Mouse (Mus musculus) intestine, embryonic 14.5 days (tissue): ENCODE results near the gene Herc1. TPM values are rescaled to one million over a fixed set of nuclear protein-coding genes. Genes with fewer than 3 reads are reported as not detected.
A peak's percentile ranks its signal among the peaks of the same experiment; 100 is the strongest.

Experiments
- ATAC-seq: fragments of 200-750 bp; cut with Nextera tagmentation; replicated peaks from 2 replicates; pipeline ENCODE4 v1.8.0; 2017; ENCODE audit warnings: low read depth, moderate number of reproducible peaks, moderate TSS enrichment, moderate library complexity; ENCODE audit not compliant: low FRiP score, low TSS enrichment
- DNase-seq: peaks from one replicate; pipeline ENCODE4 v3.0.0-alpha.2; 2018; ENCODE audit warnings: low spot score
- H3K27ac ChIP-seq: fragments of 300-500 bp; sonication (generic); 2 replicates; pipeline ENCODE4 v1.5.1; 2014; ENCODE audit warnings: low read depth, mild to moderate bottlenecking, control low read depth
- H3K27me3 ChIP-seq: fragments of 300-500 bp; sonication (generic); replicated peaks from 2 replicates; pipeline ENCODE4 v1.6.1; 2014; ENCODE audit warnings: low read length, control low read depth; ENCODE audit not compliant: control insufficient read depth, insufficient read depth
- H3K36me3 ChIP-seq: fragments of 300-500 bp; sonication (generic); 2 replicates; pipeline ENCODE4 v1.6.1; 2014; ENCODE audit warnings: low read length, control low read depth; ENCODE audit not compliant: control insufficient read depth, insufficient read depth
- H3K4me1 ChIP-seq: fragments of 300-500 bp; sonication (generic); replicated peaks from 2 replicates; pipeline ENCODE4 v1.6.1; 2014; ENCODE audit warnings: low read length, control low read depth, mixed read lengths; ENCODE audit not compliant: control insufficient read depth, insufficient read depth
- H3K4me2 ChIP-seq: fragments of 300-500 bp; sonication (generic); 2 replicates; pipeline ENCODE4 v1.6.1; 2014; ENCODE audit warnings: low read length
- H3K4me3 ChIP-seq: fragments of 300-500 bp; sonication (generic); 2 replicates; pipeline ENCODE4 v1.5.1; 2014; ENCODE audit warnings: low read depth, low read length, control low read depth, mixed read lengths
- H3K9ac ChIP-seq: fragments of 300-500 bp; sonication (generic); 2 replicates; pipeline ENCODE4 v1.6.1; 2014; ENCODE audit warnings: mild to moderate bottlenecking, low read length
- H3K9me3 ChIP-seq: fragments of 300-500 bp; sonication (generic); 2 replicates; pipeline ENCODE4 v1.6.1; 2016; ENCODE audit warnings: low read length, control low read depth; ENCODE audit not compliant: control insufficient read depth
- WGBS: fragments of 180-500 bp; shearing (Covaris S2); extraction: QIAGEN DNeasy Blood & Tissue Kit; methylation state at CpG from one replicate; pipeline ENCODE4 v1.1.7; 2014; 5-methylcytosine and 5-hydroxymethylcytosine counted together
- polyA plus RNA-seq: library from polyadenylated mRNA; unstranded; fragments of >200 nt; fragmentation: Nextera tagmentation; extraction: Ambion mirVana; gene quantifications from 2 replicates; pipeline ENCODE4 v1.2.1, GENCODE M21; 2014

Herc1 gene
- polyA plus RNA-seq, 1 experiment from 2014 or later, result 25.1 TPM

DNA sequence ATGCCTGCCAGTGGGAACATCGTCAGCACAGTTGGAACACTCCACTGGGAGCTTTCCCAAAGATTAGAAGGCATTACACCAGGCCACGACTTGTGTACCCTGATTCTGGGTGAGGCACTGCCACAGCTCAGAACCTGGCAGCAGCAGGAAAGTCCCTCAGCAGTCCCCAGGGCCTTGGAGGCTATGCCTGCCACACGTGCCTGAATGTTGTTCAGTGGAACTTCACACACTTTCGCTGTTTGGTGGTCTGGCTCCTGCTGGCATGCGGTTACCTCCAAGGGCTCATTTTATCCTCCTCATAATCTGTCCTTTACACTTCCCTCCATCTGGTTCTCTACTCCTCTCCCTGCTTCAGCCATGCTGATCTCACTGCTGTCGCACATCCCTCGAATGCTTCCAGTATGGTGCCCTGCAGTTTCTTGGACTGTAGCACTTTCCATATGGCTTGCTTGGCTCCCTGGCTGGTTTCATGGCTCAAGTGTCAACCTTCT is 160.1 kb downstream of the Herc1 start:
- H3K9me3 ChIP-seq, result no peaks in the 10 kb centered on the region
- 82% methylated on average over 7 of the region's 7 CpGs for WGBS
- peaks cover 45% of the 10 kb centered on the region for H3K36me3 ChIP-seq
- DNase-seq (no peak), ATAC-seq (no peak)
- no peak overlapping the region for H3K9ac ChIP-seq
- peak overlapping the region; percentile 98; the same call in 1 of the 2 replicates for H3K27ac ChIP-seq
- peaks cover 25% of the 10 kb centered on the region for H3K4me1 ChIP-seq
- no peak overlapping the region; the same call in 1 of the 2 replicates for H3K4me2 ChIP-seq
- H3K27me3 ChIP-seq, result no peaks in the 10 kb centered on the region
- H3K4me3 ChIP-seq, result no peak overlapping the region

DNA sequence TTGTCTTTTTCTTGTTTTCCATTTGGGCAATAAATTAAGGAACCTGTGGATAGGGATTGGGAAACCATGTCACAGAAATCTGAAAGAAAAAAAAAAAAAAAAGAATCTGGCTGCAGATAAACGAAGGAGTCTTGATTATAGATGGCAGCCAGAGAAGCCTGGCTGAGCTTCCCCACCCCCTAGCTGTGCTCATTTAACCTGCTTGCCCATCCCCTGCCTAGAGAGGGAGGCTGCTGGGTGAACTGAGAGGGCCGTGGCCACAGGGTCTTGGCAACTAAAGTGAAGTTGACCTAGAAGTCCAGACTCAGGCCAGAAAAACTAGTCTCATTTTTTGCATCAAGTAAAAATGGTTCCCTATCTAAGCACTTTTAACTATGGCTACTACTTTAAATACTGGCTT is 160.7 kb downstream of the Herc1 start:
- Histone ChIP-seq H3K4me2 (peak overlapping the region; percentile 99), H3K27ac (peak overlapping the region; percentile 98), H3K27me3 (no peaks in the 10 kb centered on the region), H3K4me3 (peak overlapping the region; percentile 69), H3K4me1 (peaks cover 25% of the 10 kb centered on the region), H3K36me3 (peaks cover 43% of the 10 kb centered on the region), H3K9me3 (no peaks in the 10 kb centered on the region), H3K9ac (peak overlapping the region; percentile 79)
- DNase-seq (no peak), ATAC-seq (no peak)
- WGBS, result 0% methylated on average over 2 of the region's 2 CpGs

DNA sequence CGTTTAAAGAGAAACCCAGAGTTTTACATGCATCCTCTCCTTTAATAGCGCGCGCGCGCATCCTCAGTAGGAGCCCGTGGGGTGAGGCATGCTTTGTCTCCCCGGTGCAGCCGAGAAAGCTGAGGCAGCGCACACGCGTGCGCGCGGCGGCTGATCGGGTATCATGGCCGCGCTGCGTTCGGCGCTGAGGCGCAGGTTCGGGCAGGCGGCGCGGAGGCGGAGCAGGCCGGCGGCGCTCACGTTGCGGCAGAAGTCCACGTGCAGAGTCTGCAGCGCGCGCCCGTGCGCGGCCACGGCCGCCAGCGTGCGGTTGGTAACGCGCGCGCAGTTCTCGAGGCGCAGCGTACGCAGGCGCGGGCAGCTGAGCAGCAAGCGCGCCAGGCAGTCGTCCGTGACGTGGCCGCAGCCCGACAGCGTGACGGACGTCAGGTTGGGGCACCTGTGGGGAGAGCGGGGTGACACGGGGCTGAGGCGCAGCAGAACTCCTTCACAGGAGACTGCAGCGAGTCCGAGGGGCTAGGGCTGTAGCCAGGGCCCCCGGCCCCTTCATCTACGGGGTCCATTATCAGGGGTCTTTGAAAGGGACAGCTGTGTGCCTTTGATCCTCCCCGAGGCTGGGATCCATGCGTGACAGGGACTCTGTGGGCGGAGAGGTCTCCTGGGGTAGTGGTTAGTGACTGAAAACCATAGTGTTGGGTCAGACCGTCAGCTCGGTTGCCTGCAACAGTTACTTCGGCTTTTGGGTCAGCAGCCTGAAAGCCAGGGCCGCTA is 161.5 kb downstream of the Herc1 start:
- H3K4me1 ChIP-seq, result peaks cover 25% of the 10 kb centered on the region
- no peaks in the 10 kb centered on the region for H3K27me3 ChIP-seq
- H3K4me2 ChIP-seq, result peak overlapping the region; percentile 99
- ATAC-seq (peak; percentile 84), DNase-seq (peak; percentile 90)
- H3K27ac ChIP-seq, result peak overlapping the region; percentile 98
- H3K9ac ChIP-seq, result peak overlapping the region; percentile 79
- H3K9me3 ChIP-seq, result no peaks in the 10 kb centered on the region
- under 1% methylated on average over 74 of the region's 78 CpGs for WGBS
- peaks cover 46% of the 10 kb centered on the region for H3K36me3 ChIP-seq
- H3K4me3 ChIP-seq, result peak overlapping the region; percentile 69

DNA sequence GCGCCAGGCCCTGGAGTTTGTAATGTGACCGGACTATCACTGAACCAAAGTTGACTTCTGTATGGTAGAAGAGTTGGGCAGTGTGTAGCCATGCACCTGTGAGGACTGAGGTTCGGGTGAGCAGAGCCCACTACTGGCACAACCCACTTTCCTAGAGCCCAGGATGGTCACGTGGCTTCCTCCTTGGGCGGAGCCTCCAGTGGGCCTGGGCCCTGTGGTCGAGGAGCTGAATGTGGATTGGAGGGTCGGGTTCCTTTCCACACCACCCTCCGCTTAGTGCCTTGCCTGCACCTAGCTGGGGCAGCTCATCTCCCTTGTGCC is 162.1 kb downstream of the Herc1 start:
- peak overlapping the region; percentile 98 for H3K27ac ChIP-seq
- H3K4me1 ChIP-seq, result peaks cover 25% of the 10 kb centered on the region
- WGBS, result 0% methylated on average over 8 of the region's 8 CpGs
- peak overlapping the region; percentile 79 for H3K9ac ChIP-seq
- peak; percentile 85 for ATAC-seq
- no peaks in the 10 kb centered on the region for H3K27me3 ChIP-seq
- H3K4me3 ChIP-seq, result peak overlapping the region; percentile 69
- H3K36me3 ChIP-seq, result peaks cover 51% of the 10 kb centered on the region
- DNase-seq, result peak; percentile 87
- no peaks in the 10 kb centered on the region for H3K9me3 ChIP-seq
- peak overlapping the region; percentile 99 for H3K4me2 ChIP-seq

DNA sequence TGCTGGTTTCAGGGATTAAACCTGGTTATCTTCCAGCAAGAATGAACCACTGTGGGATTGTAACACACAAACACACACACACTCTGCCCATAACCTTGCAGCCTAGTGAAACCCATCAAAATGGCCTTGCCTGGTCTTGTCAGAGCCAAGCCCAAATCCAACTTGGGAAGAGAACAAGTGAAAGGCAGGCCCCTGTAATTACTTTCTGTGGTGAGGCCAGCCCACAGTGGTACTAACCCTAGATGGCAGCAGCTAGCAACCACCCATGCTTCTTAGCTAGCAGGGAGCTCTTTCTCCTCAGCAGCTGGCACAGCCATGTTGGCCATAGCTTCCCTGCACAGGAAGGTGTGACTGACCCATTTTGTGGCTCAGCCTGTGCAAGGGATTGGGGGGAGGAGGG is 162.9 kb downstream of the Herc1 start:
- Histone ChIP-seq H3K4me2 (peak overlapping the region; percentile 99), H3K4me3 (peak overlapping the region; percentile 69)

DNA sequence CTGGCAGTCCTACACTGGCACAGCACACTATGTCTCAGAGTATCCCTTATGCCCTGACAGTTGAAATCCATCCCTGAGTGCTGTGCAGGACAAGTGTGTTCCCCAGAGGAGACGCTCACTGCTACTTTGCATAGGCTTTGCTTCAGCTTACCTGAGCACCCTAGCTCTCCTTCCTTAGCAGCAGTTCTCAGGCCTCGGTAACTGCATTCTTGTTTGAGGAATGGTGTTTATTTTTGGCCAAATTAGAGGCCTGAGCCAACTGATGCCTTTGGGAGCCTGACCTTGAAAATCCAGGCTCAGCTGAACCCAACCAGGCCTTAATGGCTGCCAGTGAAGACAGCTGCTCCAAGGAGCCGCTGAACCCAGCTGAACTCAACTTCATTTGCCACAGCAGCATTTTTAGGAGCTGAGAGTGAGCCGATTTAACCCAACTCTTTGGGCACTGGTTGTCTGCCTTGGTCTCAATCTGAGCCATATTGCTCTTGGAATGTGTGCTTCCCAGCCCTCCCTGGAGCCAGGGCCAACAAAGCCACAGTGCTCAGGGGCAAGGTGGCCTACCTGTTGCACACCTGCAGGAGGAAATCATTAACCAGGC is 163.5 kb downstream of the Herc1 start:
- ATAC-seq (no peak), DNase-seq (no peak)
- peaks cover 25% of the 10 kb centered on the region for H3K4me1 ChIP-seq
- H3K36me3 ChIP-seq, result peaks cover 52% of the 10 kb centered on the region
- H3K27me3 ChIP-seq, result no peaks in the 10 kb centered on the region
- H3K9me3 ChIP-seq, result no peaks in the 10 kb centered on the region
- H3K4me3 ChIP-seq, result peak overlapping the region; percentile 69
- peak overlapping the region; percentile 99 for H3K4me2 ChIP-seq
- H3K27ac ChIP-seq, result peak overlapping the region; percentile 98
- 72% methylated on average over 4 of the region's 4 CpGs for WGBS
- H3K9ac ChIP-seq, result peak overlapping the region; percentile 41

More for the DNA sequence above, 162.9 kb downstream of the Herc1 start:
- Histone ChIP-seq H3K4me1 (peaks cover 25% of the 10 kb centered on the region), H3K27me3 (no peaks in the 10 kb centered on the region), H3K9ac (peak overlapping the region; percentile 41), H3K9me3 (no peaks in the 10 kb centered on the region), H3K36me3 (peaks cover 52% of the 10 kb centered on the region), H3K27ac (peak overlapping the region; percentile 98)
- ATAC-seq, result no peak
- no peak for DNase-seq

DNA sequence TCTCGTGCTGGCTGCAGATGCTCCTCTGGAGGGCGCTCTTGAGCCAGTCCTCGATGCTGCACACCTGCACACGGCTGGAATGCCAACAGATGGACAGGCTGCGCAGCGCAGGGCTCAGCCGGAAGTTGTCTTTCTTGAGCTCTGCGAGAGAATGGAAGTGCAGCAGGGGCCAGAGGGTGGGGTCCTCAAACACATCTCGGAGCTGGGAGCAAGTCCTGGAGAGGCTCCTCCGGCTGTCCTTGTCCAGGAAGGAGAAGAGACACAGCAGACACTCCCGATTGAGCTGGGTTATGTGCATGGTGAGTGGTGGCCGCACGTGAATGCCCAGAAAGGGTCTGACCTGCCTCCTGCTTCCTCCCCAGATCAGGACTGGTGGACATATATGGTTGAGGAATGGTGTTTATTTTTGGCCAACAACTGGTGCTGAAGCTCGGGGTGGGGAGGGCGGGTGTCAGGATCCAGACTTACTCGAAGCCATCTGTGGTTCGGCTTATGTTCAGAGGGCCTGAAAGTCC is 164.1 kb downstream of the Herc1 start, which contains the start of gene Fbxl22:
Gene Fbxl22 (minus strand): TSS at position 338 of the 515 bp plus-strand sequence.
- Histone ChIP-seq H3K9ac (peak within 1 kb of the TSS; percentile 41), H3K4me1 (peaks cover 25% of the 10 kb centered on the region), H3K4me3 (peak within 1 kb of the TSS; percentile 69), H3K4me2 (peak within 1 kb of the TSS; percentile 99), H3K36me3 (peaks cover 53% of the 10 kb centered on the region), H3K27me3 (no peaks in the 10 kb centered on the region), H3K9me3 (no peaks in the 10 kb centered on the region), H3K27ac (peak within 1 kb of the TSS; percentile 98)
- WGBS, result 39% methylated on average over 17 of the region's 17 CpGs
- ATAC-seq, result peak; percentile 17
- DNase-seq, result peak; percentile 85

DNA sequence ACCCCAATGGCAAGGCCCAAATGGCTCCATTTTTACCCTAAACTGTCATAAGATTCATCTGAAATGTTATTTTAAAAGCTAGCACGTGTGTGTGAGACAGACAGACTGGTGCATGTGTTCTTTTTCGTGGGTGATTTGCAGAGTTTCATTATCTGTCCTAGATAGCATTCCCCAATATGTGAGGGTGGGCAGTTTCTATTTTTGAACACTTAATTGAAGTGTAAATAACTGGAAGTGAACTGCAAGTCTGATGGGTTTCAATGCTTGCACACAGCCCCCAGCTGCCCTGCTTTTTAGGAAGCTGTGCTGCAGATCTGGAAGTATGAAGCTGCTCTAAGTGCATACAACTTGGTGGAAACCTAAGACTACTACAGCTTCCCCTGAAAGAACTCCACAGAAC is 164.9 kb downstream of the Herc1 start:
- no peak for ATAC-seq
- WGBS, result 60% methylated on average over 2 of the region's 2 CpGs
- Histone ChIP-seq H3K9ac (no peak overlapping the region), H3K36me3 (peaks cover 56% of the 10 kb centered on the region), H3K4me2 (no peak overlapping the region; the same call in 1 of the 2 replicates), H3K27me3 (no peaks in the 10 kb centered on the region), H3K4me1 (peaks cover 25% of the 10 kb centered on the region), H3K27ac (peak overlapping the region; percentile 98), H3K9me3 (no peaks in the 10 kb centered on the region), H3K4me3 (no peak overlapping the region)
- no peak for DNase-seq
